Mouse (Mus musculus) erythroid progenitor cell, adult 5-6 weeks (primary cell): Measurements from ENCODE around the gene Lrig1. TPM values are rescaled to one million over a fixed set of nuclear protein-coding genes. Genes with fewer than 3 reads are reported as not detected.

Experiments used
- ATAC-seq: replicated peaks from 2 replicates; pipeline ENCODE4 v1.8.0; 2016; ENCODE audit warnings: moderate number of reproducible peaks, mild to moderate bottlenecking, moderate TSS enrichment, inconsistent platforms; ENCODE audit not compliant: poor library complexity, low FRiP score, severe bottlenecking
- total RNA-seq, 2 experiments: library from RNA; stranded (forward) in 1 of 2; stranded (reverse) in 1 of 2; fragments of 150-400 nt in 1 of 2; fragments of 186-747, 209-891 nt in 1 of 2; gene quantifications; 2 replicates each; pipeline versions ENCODE4 v1.2.3 to v1.2.4; 2015 to 2017; ENCODE audit warnings: low replicate concordance in 2 of 2

The Lrig1 gene
- total RNA-seq, 2 experiments from 2014 or later: 5.7 to 11.7 TPM

- ATAC-seq: no peak
Observed at GRCm38 (mm10) chr6:94628787-94629186, 71.2 kb downstream of the Lrig1 start.

DNA sequence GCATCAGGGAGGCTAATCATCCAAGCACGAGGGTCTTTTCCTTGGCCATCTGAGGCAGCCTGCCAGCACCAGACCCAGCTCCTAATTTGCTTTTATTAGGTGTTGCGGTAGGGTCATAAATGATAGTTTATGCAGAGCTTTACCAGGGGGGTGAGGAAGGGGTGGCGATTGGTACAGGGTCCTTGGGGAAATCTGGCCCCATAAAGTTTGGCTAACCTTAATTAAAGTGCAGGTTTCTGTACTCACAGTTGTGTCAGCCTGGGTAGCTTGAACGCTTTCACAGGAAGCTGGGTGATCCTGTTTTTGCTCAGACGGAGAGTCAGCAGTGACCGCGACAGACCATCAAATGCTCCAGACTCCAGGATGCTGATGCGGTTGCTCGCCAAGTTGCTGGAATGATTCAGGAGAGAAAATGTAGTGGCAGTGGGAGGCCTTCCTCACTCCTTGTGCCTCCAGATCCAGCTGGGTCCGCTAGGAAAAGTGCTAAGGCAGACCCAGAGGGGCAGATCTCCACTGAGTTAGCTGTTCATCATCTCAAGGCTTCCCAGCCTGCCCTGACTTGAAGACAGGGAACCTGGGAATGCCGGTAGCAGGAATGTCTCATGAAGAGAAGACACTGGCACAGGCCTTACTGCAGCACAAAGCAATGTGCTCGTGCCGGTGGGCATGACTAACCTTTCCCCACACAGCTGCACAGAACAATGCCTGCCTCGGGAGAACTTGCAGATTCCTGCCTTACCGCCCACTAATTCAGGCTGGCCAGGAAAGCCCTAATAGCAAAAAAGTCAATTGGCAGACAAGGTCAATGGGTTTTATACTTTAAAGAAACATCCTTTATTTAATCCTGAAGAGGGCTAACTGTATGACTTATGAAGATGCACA, 72.0 kb downstream of the Lrig1 start:
- ATAC-seq: no peak

DNA sequence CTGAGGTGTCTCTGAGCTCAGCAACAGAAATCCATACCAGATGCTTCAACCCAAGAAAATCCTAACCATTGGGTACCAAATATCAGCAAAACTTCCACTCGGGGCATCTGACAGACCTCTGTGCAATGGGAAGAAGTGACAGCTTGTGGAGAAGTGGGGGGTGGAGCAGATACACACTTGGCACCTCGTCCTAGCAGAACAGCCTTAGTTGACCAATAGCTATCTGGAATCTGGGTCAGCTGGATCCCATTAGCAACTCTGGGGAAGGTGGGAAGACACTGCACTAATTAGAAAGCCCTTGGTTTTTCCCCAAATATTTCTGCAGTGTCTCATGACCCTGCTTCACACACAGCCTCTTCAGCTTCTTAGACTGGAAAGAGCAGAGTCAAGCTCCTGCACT, 73.2 kb downstream of the Lrig1 start:
- no peak for ATAC-seq

- no peak for ATAC-seq
Observed at GRCm38 (mm10) chr6:94625896-94626295, 74.1 kb downstream of the Lrig1 start.

- ATAC-seq: no peak
Observed at GRCm38 (mm10) chr6:94624543-94624942, 75.4 kb downstream of the Lrig1 start.

DNA sequence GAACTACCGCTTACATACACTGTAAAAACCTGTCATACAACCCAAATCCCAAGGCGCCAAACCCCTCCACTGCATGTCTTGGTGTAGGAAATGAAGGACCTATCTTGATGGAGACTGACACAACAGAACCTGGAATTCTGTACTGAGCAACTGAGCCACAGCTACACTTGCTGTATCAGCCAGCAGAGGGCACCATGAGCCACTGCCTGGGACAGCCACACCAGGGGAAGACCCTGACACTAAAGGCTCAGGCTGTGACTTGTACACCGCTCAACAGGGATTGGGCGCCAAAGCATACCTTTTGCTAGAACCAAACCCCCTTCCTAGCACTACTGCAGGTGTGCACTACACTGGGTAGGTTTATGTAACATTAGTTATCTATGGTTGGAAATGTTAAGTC, 77.0 kb downstream of the Lrig1 start:
- peak; percentile 56; the same call in 1 of the 2 replicates for ATAC-seq

DNA sequence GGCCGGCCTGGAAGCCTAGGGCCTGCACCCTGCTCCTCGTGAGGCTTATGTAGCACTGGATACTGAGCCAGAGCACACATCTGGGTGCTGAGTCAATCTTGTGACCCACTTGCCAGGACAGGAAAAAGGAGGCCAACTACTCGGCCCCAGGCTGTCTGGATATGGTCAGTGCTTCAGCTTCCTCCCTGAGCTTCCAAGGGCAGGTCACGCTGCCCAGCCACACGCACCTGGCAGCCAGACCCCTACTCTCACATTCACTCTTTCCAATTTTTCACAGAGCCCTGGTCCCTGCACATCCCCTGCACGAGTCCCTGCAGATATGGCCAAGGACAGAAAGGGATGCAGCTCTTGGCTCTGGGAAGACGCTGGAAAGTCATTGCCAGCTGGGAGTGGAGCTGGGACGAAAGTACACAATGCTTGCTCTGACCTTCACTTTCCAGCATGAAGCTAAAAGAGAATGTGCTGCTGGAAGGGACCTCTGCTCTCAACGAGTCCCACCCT, 79.1 kb downstream of the Lrig1 start:
- ATAC-seq: no peak

DNA sequence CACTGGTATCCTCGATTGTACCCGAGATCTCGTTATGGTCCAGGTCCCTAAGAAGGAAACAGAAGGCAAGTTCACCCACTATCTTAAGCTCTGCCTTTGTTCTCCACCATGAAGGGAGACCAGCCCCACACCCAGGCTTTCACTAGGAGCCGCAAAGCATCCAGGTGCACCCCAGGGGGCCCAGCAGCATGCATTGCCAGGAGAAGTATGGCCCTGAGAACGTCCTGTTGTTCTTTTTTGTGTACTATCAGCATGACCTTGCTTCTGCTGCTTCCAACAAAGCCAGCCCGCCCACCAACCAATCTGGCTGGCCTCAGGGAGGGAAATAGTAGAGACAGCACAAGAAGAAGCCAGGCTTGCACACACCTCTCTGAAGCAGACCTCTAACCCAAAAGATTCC, 79.7 kb downstream of the Lrig1 start:
- ATAC-seq: no peak

- no peak for ATAC-seq
Observed at GRCm38 (mm10) chr6:94618671-94619070, 81.3 kb downstream of the Lrig1 start.

- ATAC-seq: no peak
Observed at GRCm38 (mm10) chr6:94615936-94616335, 84.0 kb downstream of the Lrig1 start.

GRCm38 (mm10) chr6:94614346-94614745, 85.6 kb downstream of the Lrig1 start:
- ATAC-seq: no peak

DNA sequence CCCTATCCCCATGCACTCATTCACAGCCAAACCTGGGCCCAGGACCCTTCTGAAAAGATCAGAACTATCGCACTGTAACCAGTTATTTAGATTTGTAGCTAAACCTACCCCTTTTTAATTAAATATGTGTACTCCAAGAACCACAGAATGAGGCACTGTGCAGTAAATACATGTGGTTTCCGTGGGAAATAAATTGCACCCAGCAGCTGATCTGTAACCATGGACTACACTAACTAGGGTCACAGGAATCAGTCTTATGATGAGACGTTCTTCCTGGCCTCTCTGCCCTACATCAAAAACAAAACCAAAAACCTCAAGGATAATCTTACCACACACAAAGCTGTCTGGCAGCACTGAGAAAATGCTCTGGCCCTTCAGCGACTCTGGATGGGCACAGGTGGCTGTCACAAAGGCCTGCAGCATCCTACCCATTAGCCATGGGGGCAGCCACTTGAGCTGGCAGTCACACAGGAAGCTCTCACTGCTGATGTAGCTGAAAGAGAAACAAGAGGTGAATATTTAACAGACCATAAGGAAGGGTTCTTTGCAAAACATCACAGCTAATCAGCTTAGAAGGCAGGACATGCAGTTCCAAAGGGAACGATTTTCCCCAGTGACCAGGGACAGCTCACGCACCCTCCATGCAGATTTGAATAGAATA, 86.6 kb downstream of the Lrig1 start:
- no peak for ATAC-seq

DNA sequence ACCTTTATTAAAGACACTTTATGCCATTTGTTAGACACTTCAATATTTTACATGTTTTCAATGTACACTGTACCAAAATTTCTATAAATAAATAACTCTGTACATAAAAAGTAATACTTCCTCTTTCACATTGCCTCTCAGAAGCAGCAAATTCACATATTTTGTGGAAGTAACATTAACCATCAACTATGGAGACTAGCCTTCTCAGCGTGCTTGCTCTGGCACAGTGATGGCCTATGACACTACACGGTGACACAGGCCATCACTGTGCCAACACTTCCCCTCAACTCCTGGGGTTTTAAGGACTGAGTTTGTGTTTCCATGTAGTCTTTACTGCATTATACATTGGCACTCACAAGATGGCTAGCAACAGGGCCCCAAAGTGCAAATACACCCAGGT, 95.4 kb downstream of the Lrig1 start:
- ATAC-seq: no peak

DNA sequence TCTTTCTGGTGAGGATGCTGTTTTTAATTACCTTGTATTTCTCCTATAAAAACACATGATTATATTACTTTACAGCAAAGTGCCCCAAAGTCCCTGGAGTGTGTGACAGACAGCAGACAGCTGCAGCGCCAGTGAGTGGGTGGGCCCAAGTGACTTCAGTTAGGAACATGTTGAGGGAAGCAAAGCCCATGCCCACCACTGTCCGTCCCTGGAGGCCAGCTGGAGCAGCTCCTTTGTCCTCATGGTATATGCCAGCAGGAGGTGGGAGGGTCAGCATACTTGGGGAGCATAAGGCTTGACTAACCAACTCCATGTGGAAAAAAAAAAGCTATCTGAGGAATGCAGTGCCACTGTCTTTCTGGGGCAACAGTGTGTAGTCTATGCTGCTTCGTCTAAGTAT, 95.9 kb downstream of the Lrig1 start:
- ATAC-seq: no peak

- ATAC-seq: no peak
Observed at GRCm38 (mm10) chr6:94601811-94602210, 98.1 kb downstream of the Lrig1 start.

GRCm38 (mm10) chr6:94601101-94601500, 98.9 kb downstream of the Lrig1 start:
- no peak for ATAC-seq

GRCm38 (mm10) chr6:94599016-94599415, 100.9 kb downstream of the Lrig1 start:
- ATAC-seq: no peak

GRCm38 (mm10) chr6:94598421-94598820, 101.5 kb downstream of the Lrig1 start:
- no peak for ATAC-seq

- no peak for ATAC-seq
Observed at GRCm38 (mm10) chr6:94596761-94597485, 103.0 kb downstream of the Lrig1 start.

GRCm38 (mm10) chr6:94596051-94596760, 103.8 kb downstream of the Lrig1 start:
- ATAC-seq: no peak
